Mouse (Mus musculus) T-helper 1 cell (primary cell): ENCODE results near the gene Aldoart2.
"Not testable (repeated sequence)": the region's sequence is repeated elsewhere in the genome, so short reads cannot be mapped to it uniquely, and the experiment has no call there.

Experiments used
- in situ Hi-C: fragments of 300-600 bp; cut with MboI, MseI; formaldehyde crosslinking; loops from one replicate; pipeline ENCODE4 v1.15.1; 2025; ENCODE audit warnings: high pct_unique_total_duplicates

Gene Aldoart2

DNA sequence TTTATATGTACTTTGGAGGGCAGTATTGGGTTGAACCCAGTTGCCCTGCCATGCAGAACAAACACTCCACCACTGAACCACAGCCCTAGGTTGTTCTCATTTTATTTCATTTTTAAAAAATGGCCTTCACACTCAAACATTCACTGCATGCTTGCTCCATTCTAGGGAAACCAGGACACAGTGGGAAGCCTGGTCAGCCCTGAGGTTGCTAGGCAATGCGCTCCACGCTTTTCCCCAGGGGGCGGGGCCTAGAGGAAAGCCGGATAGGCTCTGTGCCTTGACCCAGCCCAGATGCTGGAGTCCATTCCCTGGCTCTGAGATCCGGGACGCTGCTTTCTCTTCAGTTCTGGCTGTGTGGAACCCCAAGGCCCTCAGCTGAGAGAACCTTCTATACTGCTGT lies 8.8 kb downstream of the Aldoart2 start:
- in situ Hi-C loops = no loop called here

DNA sequence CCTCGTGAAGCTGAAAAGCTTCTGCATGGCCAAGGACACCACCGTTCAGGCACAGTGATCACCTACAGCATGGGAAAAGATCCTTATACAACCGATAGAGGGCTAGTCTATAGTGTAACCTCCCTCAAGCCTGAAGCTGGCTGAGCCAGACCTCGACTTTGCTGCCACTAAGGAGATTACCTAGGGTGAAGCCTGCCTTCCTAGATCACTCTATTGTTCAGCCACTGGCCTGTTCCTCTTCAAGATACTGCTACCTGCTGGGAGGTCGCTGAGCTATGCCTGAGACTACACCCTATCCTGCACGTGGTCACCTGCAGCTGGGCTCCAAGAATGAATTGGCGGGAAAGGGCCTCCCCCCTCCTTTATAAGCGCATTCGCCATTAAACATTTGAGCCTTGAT lies 21.9 kb downstream of the Aldoart2 start:
- in situ Hi-C loops = not testable (repeated sequence)

DNA sequence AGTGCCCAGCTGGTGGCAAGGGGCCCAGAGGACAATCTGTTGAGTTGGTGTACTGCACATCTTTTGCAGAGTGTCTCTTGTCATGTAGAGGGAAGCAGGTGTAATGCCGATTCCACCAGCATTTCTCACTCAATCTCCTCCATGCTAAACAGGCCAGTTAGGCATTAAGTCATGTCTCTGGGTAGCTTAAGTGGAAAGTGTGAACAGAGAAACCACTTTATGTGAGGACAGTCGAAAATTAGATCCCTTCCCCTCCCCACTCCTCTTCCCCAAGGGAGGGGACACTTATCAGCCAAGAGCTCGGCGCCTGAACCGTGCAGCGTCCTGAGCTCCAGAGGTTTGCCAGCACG lies 33.5 kb downstream of the Aldoart2 start:
- in situ Hi-C loops = no loop called here

DNA sequence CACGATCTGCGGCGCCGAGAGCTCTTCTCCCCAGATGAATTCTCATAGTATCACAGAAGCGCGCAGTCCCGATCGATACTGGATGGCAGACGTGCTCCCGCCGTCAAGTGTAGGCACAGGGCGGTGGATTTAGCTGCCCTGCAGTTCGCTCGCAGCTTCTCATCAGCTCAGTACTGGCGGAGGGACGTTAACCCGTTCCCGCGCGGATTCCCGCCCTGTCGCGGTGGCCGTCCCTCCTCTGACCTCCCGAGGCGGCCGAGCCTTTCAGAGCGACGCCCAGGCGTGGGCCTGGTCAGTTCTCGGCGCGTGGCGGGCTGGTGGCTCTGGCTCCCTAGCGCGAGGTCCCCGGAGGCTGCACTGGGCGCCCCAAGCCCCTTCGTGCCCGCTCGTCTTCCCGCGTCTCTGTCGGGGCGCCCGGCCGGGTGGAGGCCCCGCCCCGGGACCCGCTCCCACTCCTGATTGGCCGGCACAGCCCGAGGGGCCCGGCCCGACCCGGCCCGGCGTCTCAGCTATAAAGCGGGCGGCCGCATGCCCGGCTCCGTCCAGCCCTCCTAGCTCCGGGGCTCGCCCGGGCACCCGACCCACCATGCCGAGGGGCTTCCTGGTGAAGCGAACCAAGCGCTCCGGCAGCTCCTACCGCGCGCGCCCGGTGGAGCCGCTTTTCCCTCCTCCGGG lies 34.0 kb downstream of the Aldoart2 start, which contains the start of gene Insm2:
Gene Insm2 (plus strand): TSS at position 541 of the 675 bp plus-strand sequence.
- in situ Hi-C loops = no loop called here

DNA sequence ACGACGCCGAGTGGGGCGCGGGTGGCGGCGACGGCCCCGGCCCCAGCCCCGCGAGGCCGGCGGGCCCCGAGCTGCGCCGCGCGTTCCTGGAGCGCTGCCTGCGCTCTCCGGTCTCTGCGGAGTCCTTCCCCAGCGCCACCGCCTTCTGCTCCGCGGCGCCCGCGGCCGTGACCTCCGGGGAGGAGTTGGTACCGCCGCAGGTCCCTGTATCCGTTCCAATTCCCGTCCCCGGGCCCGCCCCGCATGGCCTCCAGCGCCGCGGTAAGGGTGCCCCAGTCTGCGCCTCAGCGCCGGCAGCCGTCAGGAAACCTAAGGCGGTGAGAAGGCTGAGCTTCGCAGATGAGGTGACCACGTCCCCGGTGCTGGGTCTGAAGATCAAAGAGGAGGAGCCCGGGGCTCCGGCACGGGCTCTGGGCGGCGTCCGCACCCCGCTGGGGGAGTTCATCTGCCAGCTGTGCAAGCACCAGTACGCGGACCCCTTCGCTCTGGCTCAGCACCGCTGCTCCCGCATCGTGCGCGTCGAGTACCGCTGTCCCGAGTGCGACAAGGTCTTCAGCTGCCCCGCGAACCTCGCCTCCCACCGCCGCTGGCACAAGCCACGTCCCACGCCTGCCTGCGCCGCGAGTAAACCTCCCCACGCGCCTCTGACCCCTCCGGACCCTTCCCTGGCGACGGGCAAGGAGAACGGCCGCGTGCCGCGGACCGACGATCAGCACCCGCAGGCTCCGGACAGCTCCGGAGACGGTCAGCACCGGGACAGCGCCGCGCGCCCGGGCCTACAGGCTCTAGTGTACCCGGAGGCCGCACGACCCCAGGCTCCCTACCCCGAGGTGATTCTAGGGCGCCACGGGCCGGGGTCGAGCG lies 34.8 kb downstream of the Aldoart2 start:
- in situ Hi-C loops = no loop called here

DNA sequence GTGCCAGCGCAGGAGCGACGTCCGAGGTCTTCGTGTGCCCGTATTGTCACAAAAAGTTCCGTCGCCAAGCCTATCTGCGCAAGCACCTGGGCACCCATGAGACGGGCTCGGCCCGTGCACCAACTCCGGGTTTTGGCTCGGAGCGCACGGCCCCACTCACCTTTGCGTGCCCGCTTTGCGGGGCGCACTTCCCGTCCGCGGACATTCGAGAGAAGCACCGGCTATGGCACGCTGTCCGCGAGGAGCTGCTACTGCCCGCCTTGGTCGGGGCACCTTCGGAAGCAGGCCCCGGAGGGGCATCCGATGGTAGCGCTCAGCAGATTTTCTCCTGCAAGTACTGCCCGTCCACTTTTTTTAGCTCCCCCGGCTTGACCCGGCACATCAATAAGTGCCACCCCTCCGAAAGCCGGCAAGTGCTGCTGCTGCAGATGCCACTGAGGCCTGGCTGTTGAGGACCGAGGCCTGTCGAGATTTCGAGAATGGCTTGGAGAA lies 35.5 kb downstream of the Aldoart2 start:
- in situ Hi-C loops = no loop called here

DNA sequence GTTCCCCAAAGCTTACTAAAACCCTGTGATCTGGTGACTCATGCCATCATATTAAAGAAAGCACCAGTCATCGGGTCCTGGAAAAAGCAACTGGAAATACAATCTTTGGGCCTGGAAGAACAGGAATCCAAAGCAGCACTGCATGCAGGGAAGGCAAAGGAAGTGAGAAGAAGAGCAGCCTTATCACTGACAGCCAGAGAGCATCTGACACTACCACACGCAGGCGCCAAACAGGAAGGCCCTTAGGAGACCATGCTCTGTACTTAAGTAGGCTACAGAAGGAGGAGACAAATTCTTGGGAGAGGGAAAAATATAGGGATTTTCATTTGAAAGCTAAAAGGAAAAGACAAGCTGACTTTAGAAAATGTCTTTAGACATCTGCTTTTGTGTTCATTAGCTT lies 39.4 kb downstream of the Aldoart2 start:
- in situ Hi-C loops = no loop called here

DNA sequence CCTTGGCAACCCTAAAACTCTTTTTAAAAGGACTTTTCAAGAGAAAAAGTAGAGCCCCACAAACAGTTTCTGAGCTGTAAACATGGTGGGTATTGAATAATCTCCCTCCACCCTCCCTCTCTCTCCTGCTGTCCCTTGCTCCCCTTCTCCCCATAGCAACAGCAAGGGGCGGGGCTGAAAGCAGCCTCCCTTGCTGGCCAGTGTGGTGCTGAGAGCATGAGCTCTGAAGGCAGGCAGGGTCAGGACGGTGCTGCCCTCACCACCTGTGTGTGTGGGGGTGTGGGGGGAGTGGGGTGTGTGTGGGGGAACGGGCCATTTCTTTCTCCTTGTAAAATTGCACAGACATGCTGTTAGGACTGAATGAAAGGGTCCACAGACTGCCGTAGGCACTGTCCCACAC lies 42.9 kb downstream of the Aldoart2 start:
- in situ Hi-C loops = no loop called here

DNA sequence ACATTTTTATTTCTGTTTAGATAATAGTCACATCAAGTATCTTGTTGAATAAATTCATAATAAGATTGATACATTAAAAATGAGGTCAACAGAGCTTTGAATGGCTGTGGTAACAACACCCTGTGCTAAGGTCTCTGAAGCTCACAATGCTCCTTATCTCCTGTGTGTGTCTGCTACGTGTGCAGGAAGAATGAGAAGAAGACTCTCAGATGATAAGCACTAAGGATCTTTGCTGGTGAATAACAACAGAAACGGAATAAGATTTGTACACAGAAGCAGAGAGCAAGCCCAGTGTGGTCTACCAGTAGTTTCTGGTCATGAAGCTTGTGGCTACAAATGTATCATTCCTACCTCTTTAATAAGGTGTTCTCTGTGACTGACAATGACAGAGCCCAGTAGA lies 45.8 kb downstream of the Aldoart2 start:
- in situ Hi-C loops = no loop called here
